Mouse (Mus musculus) megakaryocyte progenitor cell, adult 5-6 weeks (primary cell): ENCODE measurements at regions not wholly inside any gene's neighbourhood (a gene's known extent, or its start where the extent isn't known, plus 50 kb on each side); places are given as distances from the start of the nearest gene placed in this dataset.

Experiments used
- ATAC-seq: replicated peaks from 2 replicates; pipeline ENCODE4 v1.8.0; 2016; ENCODE audit warnings: mild to moderate bottlenecking, moderate TSS enrichment, inconsistent platforms; ENCODE audit not compliant: poor library complexity

DNA sequence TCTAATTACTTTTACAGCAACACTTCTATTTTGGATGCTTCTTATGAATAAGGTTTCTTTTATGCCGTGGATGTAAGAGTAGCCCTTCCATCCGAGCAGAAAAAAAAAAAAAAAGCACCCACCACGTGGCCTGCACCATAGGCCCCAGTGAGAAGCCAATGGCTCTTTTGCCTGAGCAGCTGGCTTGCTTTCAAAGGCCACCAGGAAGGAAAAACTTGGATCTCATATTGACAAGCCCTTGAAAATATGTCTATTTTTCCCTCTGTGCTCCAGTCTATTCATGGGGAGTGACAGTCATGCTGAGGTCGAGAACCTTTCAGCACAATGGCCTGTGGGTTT is 252.4 kb downstream of the Foxo1 start:
- ATAC-seq = no peak

DNA sequence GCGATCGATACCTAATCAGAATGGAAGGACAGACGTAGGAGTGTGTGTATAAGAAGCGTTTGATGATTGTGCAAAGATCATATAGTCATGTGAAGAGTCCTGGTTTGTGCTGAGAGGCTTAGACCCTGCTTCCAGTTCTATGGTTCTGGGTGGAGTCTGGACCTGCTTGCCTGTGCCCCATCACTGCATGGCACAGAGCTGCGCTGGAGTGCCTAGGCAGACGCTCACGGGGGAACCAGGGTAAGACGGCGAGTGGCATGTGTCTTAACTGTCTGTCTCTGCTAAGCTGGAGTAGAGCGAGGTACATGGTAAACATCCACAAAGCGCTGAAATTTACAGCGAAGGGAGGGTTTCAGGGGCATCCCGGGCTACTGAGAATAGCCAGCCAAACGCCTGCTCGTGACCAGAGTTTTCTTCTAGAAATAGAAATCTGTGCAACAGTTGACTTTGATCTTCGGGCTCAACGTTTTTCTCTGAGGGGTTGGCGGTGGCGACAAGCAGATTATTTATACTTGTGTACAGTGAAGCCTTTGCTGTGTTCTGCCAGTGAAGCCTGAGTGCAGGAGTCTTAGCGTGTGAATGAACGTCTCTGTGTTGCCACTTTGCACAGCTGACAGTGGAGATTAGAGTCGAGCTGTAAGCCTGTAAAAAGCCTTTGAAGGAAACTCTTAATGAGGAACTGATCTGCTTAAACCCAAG is 251.9 kb downstream of the Foxo1 start:
- no peak for ATAC-seq

DNA sequence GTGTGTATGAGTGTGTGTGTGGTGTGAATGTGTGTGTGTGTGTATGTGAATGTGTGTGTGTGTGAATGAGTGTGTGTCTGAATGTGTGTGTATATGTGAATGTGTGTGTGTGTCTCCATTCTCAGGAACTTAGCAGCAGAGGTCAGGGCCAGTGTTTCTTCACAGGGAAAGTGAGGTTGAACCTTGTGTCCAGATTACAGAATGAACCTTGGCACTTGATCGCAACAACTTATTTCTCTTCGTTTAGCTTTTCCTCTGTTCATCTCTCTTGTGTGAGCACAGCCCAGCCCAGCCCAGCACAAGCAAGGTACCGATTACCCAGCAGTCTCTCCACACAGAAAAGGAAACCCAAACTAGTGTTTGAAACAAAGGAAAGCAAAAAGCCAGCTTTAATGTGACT is 249.7 kb downstream of the Foxo1 start:
- no peak for ATAC-seq

DNA sequence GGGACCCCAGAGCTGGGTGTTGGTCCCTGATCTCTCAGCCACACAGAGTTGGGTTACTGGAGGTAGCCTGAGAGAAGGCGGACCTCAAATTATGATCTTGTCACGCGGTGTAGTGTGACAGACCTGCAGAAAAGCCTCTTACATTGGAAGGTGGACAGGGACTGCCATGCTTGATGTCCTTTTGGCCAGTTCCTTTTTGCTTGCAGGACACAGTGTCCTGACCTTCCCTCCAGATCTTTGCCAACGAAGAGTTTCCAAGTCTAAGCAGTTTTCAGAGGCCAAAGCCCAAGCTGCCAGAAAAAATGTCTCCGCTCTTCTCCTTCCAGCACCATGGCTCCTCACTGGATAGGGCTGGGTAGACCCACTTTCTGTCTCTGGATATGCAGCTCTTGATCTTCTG is 248.6 kb downstream of the Foxo1 start:
- ATAC-seq = no peak

DNA sequence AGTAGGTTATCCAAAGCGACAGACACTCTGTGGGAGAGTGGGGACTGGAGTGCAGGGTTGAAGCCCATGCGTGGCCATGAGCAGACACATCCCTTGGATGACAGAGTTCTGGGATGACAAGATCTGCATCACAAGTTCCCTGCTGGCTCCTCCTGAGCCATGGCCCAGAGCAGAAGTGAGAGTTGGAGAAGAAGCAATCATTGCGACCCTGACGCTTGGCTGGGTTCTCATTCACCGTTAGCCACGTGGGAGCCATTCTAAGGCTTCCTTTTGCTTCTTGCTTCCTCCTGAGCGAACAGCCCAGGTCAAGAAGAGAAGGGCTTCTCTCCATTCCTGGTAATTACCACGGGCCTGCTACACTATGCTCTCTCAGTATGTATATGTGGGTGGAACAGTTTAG is 244.6 kb downstream of the Foxo1 start:
- no peak for ATAC-seq

DNA sequence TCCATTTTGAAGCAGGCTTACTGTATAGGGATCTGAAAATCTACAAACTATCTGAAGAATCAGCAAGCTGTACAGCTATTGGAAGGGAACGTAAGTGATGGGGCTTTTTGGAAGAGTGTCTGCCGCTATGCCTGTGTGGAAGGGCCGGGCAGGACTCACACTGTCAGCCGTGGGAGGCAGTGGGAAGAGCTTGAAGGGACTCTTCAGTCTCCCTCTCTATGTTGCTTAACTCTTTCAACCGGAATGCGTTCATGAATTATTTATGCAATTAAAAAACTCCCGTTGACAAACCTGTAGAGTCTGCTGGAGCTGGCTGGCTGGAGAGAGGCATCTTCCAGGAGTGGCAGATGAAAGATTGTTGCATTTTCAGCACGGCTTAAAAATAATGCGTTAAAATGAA is 243.4 kb downstream of the Foxo1 start:
- no peak for ATAC-seq

DNA sequence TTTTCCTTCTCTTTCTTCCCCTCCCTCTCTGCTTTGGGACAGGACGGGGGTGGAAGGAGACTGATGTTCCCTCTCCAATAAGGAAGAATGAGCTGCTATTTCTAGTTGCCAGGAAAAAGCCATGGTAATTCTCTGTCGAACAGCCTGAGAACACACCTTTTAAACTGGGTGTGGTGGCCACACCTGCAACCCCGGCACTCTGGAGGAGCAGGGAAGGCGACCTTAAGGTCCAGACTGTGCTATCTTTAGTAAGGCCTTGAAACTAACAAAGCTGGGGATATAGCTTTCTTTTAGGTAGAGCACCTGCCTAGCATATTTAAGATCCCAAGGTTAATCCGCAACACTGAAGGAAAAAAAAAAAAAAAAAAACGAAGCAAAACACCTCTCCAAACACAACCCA is 242.7 kb downstream of the Foxo1 start:
- ATAC-seq = no peak

DNA sequence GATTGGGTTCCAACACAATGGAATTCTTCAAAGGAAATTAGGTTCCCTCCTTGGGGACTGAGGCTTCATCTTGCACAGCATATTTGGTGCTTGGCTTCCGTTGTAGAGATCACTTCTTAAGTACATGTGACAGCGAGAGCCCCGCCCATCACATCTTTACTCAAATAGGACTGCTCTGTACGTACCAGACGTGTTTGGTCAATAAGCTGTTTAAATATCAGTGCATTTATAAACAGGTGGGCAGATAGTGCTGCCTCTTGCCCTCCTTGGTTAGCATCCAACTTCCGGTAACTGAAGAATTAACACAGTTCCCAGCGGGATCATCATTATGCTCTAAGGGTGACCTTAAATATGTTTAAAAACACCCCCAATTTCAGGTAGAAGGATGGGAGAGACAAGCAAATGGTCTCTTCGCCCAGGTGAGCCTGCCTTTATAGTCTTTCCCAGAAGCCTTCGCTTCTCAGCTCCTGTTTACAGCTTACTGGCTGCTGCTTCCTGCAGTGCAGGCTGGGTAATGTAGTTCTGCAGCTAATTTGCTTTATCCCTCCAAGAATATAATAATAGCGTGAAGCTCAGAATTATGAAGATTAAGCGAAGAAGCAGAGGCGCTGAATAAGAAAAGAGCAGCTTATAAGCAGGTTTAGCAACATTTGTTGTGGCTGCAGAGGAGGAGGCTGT is 242.1 kb downstream of the Foxo1 start:
- ATAC-seq = no peak

DNA sequence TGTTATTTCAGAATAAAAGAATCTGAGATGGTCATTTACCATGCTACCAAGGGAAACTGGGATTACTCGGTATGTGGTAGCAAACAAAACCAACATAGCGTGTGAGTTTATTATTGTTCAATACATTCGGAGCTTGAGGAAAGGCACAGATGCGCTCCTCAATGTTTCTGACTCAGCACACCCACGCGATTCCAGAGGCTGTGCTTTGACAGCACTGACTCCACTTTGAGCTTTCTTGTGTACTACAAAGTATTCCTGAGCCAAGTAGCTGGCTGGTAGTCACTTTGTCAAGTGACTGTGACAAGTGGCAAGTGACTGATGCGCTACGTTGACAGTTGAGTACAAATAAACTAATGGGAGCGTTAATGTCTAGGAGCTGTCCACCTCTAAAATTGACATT is 235.8 kb downstream of the Foxo1 start:
- ATAC-seq = no peak

DNA sequence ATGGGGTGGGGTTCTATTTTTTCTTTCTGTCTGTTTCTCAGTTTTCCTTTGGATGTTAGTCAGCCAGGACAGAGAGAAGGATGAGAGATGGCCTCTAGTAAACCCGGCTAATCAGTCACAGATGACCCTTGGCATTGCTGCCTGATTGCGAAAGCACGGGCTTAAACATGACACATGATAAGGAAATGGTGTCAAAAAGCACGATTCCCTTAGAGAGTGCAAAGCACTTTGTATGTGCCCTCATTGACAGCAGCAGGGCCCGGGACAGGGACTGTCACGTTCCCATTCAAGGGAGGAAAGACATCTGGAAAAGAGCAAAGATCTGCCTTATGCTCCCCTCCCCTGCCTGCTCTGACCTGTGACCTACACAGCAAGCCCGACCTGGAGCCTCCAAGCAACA is 234.1 kb downstream of the Foxo1 start:
- ATAC-seq = no peak

DNA sequence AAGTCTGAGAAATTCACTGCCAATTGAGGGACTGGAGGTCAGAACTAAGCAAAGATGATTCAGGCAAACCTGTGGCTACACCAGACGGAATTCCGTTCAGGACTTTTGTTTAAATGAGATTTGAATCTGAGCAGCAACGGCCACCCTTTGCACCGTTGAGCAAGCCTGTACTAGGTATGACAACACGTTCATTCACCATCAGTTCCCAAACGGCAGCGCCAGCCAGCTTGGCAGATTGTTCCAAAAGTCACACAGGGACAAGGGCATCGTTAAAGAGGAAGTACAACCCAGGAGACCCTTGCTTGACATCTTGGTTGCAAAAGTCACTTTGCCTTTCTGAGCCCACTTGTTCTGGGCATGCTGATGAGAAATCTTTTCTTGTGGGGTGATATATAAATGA is 233.5 kb downstream of the Foxo1 start:
- peak; percentile 69 for ATAC-seq

DNA sequence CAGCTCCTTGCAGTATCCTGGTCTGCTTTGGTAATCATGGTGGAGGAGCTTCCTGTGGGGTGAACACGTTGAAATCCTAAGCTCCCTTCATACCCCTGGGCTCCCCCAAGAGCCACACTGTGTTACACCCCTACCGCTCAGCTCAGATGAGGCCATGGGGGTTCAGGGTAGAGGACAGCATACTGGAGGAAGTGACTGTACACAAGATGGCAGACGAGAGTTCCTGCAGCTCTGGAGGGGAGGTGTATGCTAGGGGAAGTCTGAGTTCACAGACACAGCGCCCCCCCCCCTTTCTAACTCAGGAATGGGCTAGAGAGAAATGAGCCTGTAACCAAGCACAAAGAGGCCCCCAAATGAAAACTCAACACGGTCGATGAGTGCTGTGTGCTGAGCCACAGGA is 231.9 kb downstream of the Foxo1 start:
- no peak for ATAC-seq

DNA sequence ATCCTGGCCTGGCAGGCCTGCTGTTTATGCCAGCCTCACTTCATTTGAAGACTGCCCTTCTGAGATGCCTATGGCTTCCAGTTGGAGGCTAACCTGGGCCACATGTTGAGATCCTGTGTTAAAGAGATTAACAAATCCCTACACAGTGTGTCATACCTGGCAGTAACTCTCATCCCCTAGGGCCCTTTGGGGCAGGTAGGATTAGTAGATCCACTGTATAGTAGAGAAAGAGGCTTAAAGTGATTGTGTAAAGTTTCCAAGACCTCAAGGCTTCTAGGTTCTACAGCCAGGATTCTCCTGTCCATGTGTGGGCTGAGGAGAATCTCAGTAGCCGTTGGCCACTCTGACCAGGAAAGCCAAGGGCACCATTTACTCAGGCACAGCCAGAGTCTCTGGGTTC is 231.4 kb downstream of the Foxo1 start:
- no peak for ATAC-seq

DNA sequence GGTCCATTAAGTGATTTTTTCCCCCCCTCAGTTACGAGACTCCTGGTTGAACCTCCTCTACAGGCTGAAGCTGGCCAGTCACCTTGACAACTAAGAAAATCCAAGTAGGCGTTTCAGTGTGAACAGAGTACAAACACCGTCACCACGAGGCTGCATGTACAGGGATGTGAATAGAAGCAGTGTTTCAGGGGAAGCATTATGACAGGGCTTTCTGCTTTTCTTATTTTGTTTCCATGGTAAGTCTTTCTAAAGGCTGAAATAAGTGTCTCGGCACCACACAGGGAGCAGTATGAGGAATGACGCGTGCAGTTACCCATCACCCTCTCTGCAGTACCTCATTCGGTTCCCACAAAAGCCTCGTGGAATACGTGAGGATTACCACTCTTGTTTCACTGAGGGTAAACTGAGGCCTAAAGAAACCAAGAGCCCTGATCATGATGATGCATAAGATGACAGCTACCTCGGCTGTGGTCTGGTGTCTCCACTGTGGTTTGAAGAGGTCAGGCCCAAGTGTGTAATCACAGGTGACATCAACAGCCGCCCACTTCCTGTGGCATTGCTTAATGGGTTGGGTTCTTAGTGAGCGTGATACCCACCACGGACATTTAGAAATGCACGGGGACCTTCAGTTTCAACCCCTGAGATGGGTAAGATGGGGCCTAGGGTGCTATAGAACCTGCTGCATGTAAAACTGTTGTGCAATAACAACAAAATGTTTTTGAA is 230.5 kb downstream of the Foxo1 start:
- ATAC-seq = peak; percentile 78

DNA sequence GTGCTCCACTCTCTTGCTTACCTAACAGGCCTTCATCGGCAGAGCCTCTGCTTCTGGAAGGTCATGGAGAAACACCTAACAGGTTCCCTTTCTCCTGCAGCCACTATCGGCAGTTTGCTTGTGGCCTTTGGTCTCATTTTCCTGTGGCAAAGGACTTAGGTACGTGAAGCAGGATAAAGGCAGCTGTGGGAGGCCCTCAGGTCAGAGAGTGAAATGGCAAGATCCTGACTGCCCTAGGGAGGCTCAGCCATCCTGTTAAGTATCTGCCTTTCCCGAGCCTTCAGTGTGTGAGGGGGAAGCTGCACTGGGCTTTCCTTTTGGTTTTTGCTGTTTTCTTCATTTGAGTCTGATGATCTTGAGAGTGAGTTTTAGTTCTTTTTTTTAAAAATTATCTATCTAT is 228.8 kb downstream of the Foxo1 start:
- ATAC-seq = no peak

DNA sequence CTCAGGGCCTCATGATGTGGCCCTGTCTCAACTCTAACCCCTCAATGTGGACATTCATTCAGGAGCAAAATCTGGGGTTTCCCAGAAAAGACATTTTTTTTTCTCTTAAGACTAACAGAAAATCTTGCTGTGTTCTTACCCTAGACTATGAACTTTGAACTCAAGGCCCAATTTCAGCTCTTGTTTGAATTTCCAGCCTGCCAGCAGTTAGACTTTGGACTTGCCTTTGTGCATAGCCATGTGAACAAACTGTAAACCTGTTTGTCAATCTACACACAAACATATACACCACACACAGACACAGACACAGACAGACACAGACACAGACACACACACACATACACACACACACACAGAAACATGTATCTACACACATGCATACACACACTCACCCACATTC is 227.3 kb downstream of the Foxo1 start:
- ATAC-seq = no peak

DNA sequence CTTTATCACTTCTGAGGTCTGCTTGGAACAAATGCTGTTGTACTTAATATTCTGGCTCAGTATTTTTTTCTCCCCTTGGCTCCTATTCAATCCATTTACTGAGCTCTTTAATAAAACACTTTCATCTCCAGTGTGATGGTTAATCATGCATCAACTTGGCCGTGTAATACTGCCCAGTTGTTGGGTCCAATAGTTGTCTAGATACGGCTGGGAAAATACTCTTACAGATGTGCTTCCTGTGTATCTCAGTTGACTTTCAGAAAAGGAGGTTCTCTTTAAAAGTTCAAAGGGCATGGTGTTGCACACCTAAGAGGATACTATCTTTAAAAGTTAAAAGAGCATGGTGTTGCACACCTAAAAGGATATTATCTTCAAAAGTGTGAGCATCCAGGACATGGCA is 226.8 kb downstream of the Foxo1 start:
- no peak for ATAC-seq

DNA sequence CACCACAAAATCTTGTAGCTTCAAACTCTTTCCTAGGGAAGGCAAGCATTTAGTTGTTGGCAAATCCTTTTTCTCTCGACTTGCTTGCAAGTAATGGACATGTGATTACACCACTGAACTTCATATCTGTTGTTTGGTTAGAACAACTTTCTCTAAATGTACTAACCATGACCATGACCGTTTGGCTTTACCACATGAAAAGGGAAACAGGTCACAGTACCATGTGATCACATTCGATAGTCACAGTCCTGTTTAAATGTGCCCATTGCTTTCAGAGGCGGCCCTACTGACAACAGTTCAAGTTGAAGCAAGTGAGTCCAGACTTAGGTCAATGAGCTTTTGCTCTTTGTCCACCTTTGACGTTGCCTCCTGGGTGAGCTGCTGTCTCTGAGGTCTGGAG is 211.1 kb downstream of the Foxo1 start:
- no peak for ATAC-seq

DNA sequence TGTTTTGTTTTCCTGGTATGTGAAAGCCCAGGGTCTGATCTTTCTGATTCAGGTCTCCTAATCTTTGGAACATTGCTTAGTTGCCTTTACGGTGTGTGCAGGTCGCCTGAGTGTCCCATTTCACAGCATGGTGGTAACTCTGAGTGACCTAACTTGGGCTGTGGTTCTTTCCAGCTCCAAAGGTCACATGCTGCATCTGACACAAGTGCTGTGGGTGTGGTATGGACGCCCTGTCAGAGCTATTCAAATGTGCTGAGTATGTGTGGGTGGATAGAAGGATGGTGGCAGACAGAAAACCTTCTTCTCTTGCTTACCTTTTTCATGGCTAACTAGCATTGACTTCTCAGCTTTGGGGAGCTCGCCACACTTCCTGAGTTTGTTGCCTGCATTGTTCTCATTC is 201.8 kb downstream of the Foxo1 start:
- no peak for ATAC-seq

DNA sequence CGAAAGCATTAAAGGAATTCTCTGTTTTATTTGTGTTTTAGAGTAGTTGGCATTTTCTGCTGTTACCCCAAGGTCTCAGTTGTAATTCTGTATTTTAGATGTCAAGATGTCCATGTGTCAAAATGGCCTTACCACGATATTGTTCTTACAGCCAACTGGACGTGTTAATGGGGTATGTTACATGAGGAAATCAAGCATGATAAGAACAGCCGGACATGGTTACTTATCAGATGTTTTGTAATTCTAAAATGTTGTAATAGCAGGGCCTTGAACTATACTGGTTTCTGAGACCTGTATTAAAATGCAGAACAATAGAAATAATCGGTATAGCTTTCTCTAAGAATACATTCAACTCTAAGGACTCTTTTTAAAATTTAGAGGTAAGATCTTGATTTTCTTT is 201.3 kb downstream of the Foxo1 start:
- ATAC-seq = no peak

DNA sequence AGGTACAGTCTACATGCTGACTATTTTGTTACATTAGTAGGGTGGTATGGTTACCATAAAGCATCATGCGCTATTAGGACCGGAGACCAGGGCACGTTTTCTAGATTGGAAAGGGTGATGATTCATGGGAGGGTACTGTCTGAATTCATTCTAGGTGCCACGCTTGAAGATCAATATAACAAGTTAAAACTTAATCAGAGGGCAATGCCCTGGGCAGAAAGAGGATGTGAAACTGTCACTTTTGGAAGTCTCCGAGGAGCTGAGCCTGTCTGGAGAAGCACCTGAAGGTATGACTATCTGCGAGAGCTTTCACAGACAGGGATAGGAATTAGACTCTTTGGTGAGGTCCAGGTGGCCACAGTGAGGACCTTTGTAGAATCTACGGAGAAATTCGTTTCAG is 200.2 kb downstream of the Foxo1 start:
- no peak for ATAC-seq

DNA sequence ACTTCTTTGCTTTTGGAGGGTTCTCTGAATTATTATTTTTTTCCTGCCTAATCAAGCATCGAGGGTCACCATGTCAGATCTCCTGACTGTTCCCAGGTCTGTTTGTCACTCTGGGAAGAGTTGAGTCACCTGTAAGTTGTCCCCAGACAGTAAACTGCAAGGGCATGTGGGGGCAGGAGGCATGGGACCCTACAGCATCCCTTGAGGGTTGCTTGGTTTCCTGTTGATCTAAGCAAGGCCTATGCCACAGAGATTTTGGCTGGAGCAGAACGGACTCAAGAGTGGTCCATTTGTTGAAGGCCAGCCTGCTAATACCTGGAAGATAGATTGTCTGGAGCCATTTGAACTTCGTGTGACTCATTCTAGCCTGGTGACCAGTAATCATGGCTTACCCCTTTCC is 199.7 kb downstream of the Foxo1 start:
- no peak for ATAC-seq
